Mouse (Mus musculus) limb, embryonic 11.5 days (tissue): Measurements from ENCODE around the gene Ddx58. TPM values are rescaled to one million over a fixed set of nuclear protein-coding genes. Genes with fewer than 3 reads are reported as not detected.

Source experiments
- polyA plus RNA-seq: library from polyadenylated mRNA; unstranded; fragments of >200 nt; fragmentation: Nextera tagmentation; extraction: Ambion mirVana; gene quantifications from 2 replicates; pipeline ENCODE4 v1.2.1, GENCODE M21; 2014

The Ddx58 gene
- polyA plus RNA-seq, 1 experiment from 2014 or later = 4.8 TPM

Other genes with a start within 250 kb of the Ddx58 start
- 48.6 and 49.9 TPM in 2 replicates for gene Aco1, start 96.7 kb downstream of the Ddx58 start, polyA plus RNA-seq
- 24.7 and 25.4 TPM in 2 replicates for gene Smim27, start 29.8 kb upstream of the Ddx58 start, polyA plus RNA-seq
- 58.2 and 58.3 TPM in 2 replicates for gene Topors, start 30.0 kb upstream of the Ddx58 start, polyA plus RNA-seq
- 301 and 304 TPM in 2 replicates for gene Ndufb6, start 39.6 kb upstream of the Ddx58 start, polyA plus RNA-seq
- gene Tmem215, start 232.4 kb upstream of the Ddx58 start, polyA plus RNA-seq = 0.07 and 0.21 TPM in 2 replicates